Mouse (Mus musculus): ENCODE results near the gene Aspm. TPM values are rescaled to one million over a fixed set of nuclear protein-coding genes. Genes with fewer than 3 reads are reported as not detected.

Gene Aspm
- total and polyA plus RNA-seq, 3 experiments = 0.15 to 1.8 (median 0.83) TPM

- DNase-seq = no peak
These were observed 46.7 kb downstream of the Aspm start, which contains the start of gene F13b for GRCm38 (mm10) chr1:139501258-139501752. Gene F13b, plus strand, starts transcription at chr1:139501702.

GRCm38 (mm10) chr1:139514556-139514955, 60.0 kb downstream of the Aspm start:
- no peak for DNase-seq

Other genes with a start within 250 kb of the Aspm start
- gene Crb1, start 77.7 kb upstream of the Aspm start, total RNA-seq (2021) = not detected
- gene Crb1, start 77.7 kb upstream of the Aspm start, polyA plus RNA-seq (2012; rRNA removed) = not detected in 2 replicates
- gene Zbtb41, start 32.5 kb upstream of the Aspm start, total RNA-seq (2021) = 10 to 100 TPM; 31.8 to 43.9 TPM
- 0.89 and 1.5 TPM in 2 replicates for gene Zbtb41, start 32.5 kb upstream of the Aspm start, polyA plus RNA-seq (2012; rRNA removed)
- under 1 TPM in 1 of 2 experiments, not detected in 1; 0.37 TPM for gene F13b, start 46.9 kb downstream of the Aspm start, total RNA-seq (2021)
- 0.03 TPM in 1 of 2 replicates, not detected in the other for gene F13b, start 46.9 kb downstream of the Aspm start, polyA plus RNA-seq (2012; rRNA removed)
- under 1 TPM in 1 of 2 experiments, not detected in 1; 0.37 TPM for gene Cfhr1, start 105.5 kb downstream of the Aspm start, total RNA-seq (2021)
- gene Cfhr1, start 105.5 kb downstream of the Aspm start, polyA plus RNA-seq (2012; rRNA removed) = not detected in 2 replicates